8 mouse cellular contexts compared by ENCODE assay signal in the genomic region with DNA sequence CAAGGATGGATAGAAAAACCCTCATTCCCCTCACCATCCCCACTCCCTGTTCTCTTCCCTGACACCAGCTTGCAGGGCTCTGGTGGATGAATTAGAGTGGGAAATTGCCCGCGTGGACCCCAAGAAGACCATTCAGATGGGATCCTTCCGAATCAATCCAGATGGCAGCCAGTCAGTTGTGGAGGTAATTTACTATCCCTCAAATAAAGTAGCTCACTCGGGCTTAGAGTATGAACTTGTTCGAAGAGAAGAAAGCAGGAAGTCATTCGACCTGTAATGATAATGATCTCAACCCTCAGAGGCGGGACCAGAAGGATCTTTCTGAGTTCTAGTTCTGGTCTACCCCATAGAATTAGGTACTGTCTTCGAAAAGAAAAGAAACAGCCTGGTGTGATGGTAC. TPM values are rescaled to one million over a fixed set of nuclear protein-coding genes. Genes with fewer than 3 reads are reported as not detected.
DNase-seq lines count a peak whose midpoint lies in the region; ATAC-seq and TF ChIP-seq lines count a peak whose summit lies in the region.

No protein-coding gene starts in this region.

- peaks cover 68% of the 10 kb centered on the region for H3K36me3 ChIP-seq in kidney, embryonic 15.5 days
- peaks cover 35% of the 10 kb centered on the region for H3K36me3 ChIP-seq in hindbrain, postnatal 0 days (ENCODE audit: insufficient read depth, low read length)
- peaks cover 27% of the 10 kb centered on the region for H3K36me3 ChIP-seq in midbrain, embryonic 16.5 days (ENCODE audit: control insufficient read depth, insufficient read depth, low read length)

- no peaks in the 10 kb centered on the region for H3K27me3 ChIP-seq in kidney, embryonic 15.5 days
- no peaks in the 10 kb centered on the region for H3K27me3 ChIP-seq in hindbrain, postnatal 0 days (ENCODE audit: insufficient read depth, low read length)
- no peaks in the 10 kb centered on the region for H3K27me3 ChIP-seq in midbrain, embryonic 16.5 days (ENCODE audit: control insufficient read depth, insufficient read depth, low read depth, low read length)

- peaks cover 18% of the 10 kb centered on the region for H3K4me1 ChIP-seq in kidney, embryonic 15.5 days
- no peaks in the 10 kb centered on the region; the same call in 1 of the 2 replicates for H3K4me1 ChIP-seq in bone marrow, adult 2 months (ENCODE audit: control insufficient read depth, insufficient read depth, low read length)
- H3K4me1 ChIP-seq in hindbrain, postnatal 0 days (ENCODE audit: insufficient read depth, low read length), result peaks cover 11% of the 10 kb centered on the region; the same call in 1 of the 2 replicates
- H3K4me1 ChIP-seq in midbrain, embryonic 16.5 days (ENCODE audit: control insufficient read depth, insufficient read depth, low read length), result peaks cover 18% of the 10 kb centered on the region

- no peak for DNase-seq in kidney, adult 11 months
- no peak for DNase-seq in hindbrain, postnatal 0 days (ENCODE audit: low spot score)
- no peak for DNase-seq in cerebellum, adult 18-20 months

- peak overlapping the region; percentile 84 for H3K4me2 ChIP-seq in kidney, embryonic 15.5 days
- H3K4me2 ChIP-seq in hindbrain, postnatal 0 days (ENCODE audit: low read depth, low read length), result peak overlapping the region; percentile 82
- peak overlapping the region; percentile 80 for H3K4me2 ChIP-seq in midbrain, embryonic 16.5 days (ENCODE audit: low read length)

- H3K27ac ChIP-seq in kidney, embryonic 15.5 days, result peak overlapping the region; percentile 96
- no peak overlapping the region for H3K27ac ChIP-seq in bone marrow, adult 2 months (ENCODE audit: control insufficient read depth, insufficient read depth, low read depth, low read length, poor library complexity)
- peak overlapping the region; percentile 98 for H3K27ac ChIP-seq in hindbrain, postnatal 0 days
- no peak overlapping the region; the same call in 1 of the 2 replicates for H3K27ac ChIP-seq in midbrain, embryonic 16.5 days (ENCODE audit: low read length)

- no peaks in the 10 kb centered on the region for H3K9me3 ChIP-seq in kidney, embryonic 15.5 days (replicated peaks)
- H3K9me3 ChIP-seq in hindbrain, postnatal 0 days (ENCODE audit: low read length), result no peaks in the 10 kb centered on the region
- H3K9me3 ChIP-seq in midbrain, embryonic 16.5 days (replicated peaks; ENCODE audit: control insufficient read depth, low read length, poor library complexity, severe bottlenecking), result no peaks in the 10 kb centered on the region

- H3K9ac ChIP-seq in kidney, embryonic 15.5 days, result peak overlapping the region; percentile 89
- peak overlapping the region; percentile 87 for H3K9ac ChIP-seq in hindbrain, postnatal 0 days (replicated peaks; ENCODE audit: low read length)
- peak overlapping the region; percentile 88 for H3K9ac ChIP-seq in midbrain, embryonic 16.5 days (ENCODE audit: low read depth, low read length)

- 52% methylated on average over 8 of the region's 8 CpGs for WGBS in kidney, embryonic 15.5 days
- WGBS in bone marrow, adult 2 months, result 39% methylated on average over 8 of the region's 8 CpGs
- 86% methylated on average over 8 of the region's 8 CpGs for WGBS in hindbrain, postnatal 0 days
- 88% methylated on average over 8 of the region's 8 CpGs for WGBS in midbrain, embryonic 16.5 days

- TF ChIP-seq POLR2A in bone marrow, adult 2 months (IDR thresholded peaks at IDR 0.05; ENCODE audit: borderline replicate concordance, control insufficient read depth, low read depth, low read length), result no peak

- peak overlapping the region; percentile 67 for H3K4me3 ChIP-seq in kidney, embryonic 15.5 days (replicated peaks)
- peak overlapping the region; percentile 0 for H3K4me3 ChIP-seq in bone marrow, adult 2 months (replicated peaks; ENCODE audit: control insufficient read depth, low read depth, low read length)
- H3K4me3 ChIP-seq in hindbrain, postnatal 0 days (ENCODE audit: low read length), result peak overlapping the region; percentile 68
- H3K4me3 ChIP-seq in midbrain, embryonic 16.5 days (ENCODE audit: low read depth, low read length), result peak overlapping the region; percentile 72

- no peak for TF ChIP-seq CTCF in bone marrow, adult 2 months (IDR thresholded peaks at IDR 0.05; ENCODE audit: control insufficient read depth, insufficient read depth, low read length)
- no peak for TF ChIP-seq CTCF in hindbrain, postnatal 0 days (IDR thresholded peaks at IDR 0.05; ENCODE audit: low read depth)

- ATAC-seq in kidney, embryonic 15.5 days (replicated peaks; ENCODE audit: low FRiP score), result no peak
- no peak for ATAC-seq in hindbrain, postnatal 0 days
- ATAC-seq in midbrain, embryonic 16.5 days, result no peak
- no peak for ATAC-seq in cerebellum, adult (ENCODE audit: insufficient number of reproducible peaks, low FRiP score, low TSS enrichment)
- no peak for ATAC-seq in megakaryocyte progenitor cell, adult 5-6 weeks (replicated peaks; ENCODE audit: poor library complexity)

RNA-seq across cellular contexts. Expression of a gene that starts 1.3 kb away (rescaled TPM):
- 331 and 361 TPM in 2 replicates for polyA plus RNA-seq in kidney, embryonic 15.5 days (2015; fragmentation: Nextera tagmentation; extraction: Ambion mirVana)
- 31.1 and 52.5 TPM in 2 replicates for polyA plus RNA-seq in bone marrow, adult 2 months (2011; ENCODE audit: insufficient read depth, insufficient read length, low replicate concordance, missing spikeins)
- total RNA-seq in hindbrain, postnatal 0 days (2014; rRNA removed), result 42.9 and 73.3 TPM in 2 replicates
- 186 and 189 TPM in 2 replicates for polyA plus RNA-seq in hindbrain, postnatal 0 days (2015; fragmentation: Nextera tagmentation; extraction: Ambion mirVana)
- polyA plus RNA-seq in midbrain, embryonic 16.5 days (2015; fragmentation: Nextera tagmentation; extraction: Ambion mirVana), result 185 and 191 TPM in 2 replicates
- 151 and 152 TPM in 2 replicates for total RNA-seq in megakaryocyte progenitor cell, adult 5-6 weeks (2015)
- total RNA-seq in megakaryocyte progenitor cell, adult 5-6 weeks (2017), result 132 and 144 TPM in 2 replicates

RNA-seq across cellular contexts. Expression of a gene that starts 14.0 kb away (rescaled TPM):
- 200 and 214 TPM in 2 replicates for polyA plus RNA-seq in kidney, embryonic 15.5 days (2015; fragmentation: Nextera tagmentation; extraction: Ambion mirVana)
- 61.9 and 64.4 TPM in 2 replicates for polyA plus RNA-seq in bone marrow, adult 2 months (2011; ENCODE audit: insufficient read depth, insufficient read length, low replicate concordance, missing spikeins)
- total RNA-seq in hindbrain, postnatal 0 days (2014; rRNA removed), result 274 and 311 TPM in 2 replicates
- 262 and 285 TPM in 2 replicates for polyA plus RNA-seq in hindbrain, postnatal 0 days (2015; fragmentation: Nextera tagmentation; extraction: Ambion mirVana)
- polyA plus RNA-seq in midbrain, embryonic 16.5 days (2015; fragmentation: Nextera tagmentation; extraction: Ambion mirVana), result 247 and 265 TPM in 2 replicates
- 172 and 181 TPM in 2 replicates for total RNA-seq in megakaryocyte progenitor cell, adult 5-6 weeks (2015)
- 106 and 108 TPM in 2 replicates for total RNA-seq in megakaryocyte progenitor cell, adult 5-6 weeks (2017)

RNA-seq across cellular contexts. Expression of a gene that starts 20.4 kb away (rescaled TPM):
- polyA plus RNA-seq in kidney, embryonic 15.5 days (2015; fragmentation: Nextera tagmentation; extraction: Ambion mirVana), result 38.4 and 41.7 TPM in 2 replicates
- 20.1 and 32.1 TPM in 2 replicates for polyA plus RNA-seq in bone marrow, adult 2 months (2011; ENCODE audit: insufficient read depth, insufficient read length, low replicate concordance, missing spikeins)
- total RNA-seq in hindbrain, postnatal 0 days (2014; rRNA removed), result 21.2 and 25.2 TPM in 2 replicates
- polyA plus RNA-seq in hindbrain, postnatal 0 days (2015; fragmentation: Nextera tagmentation; extraction: Ambion mirVana), result 14.3 and 16.4 TPM in 2 replicates
- polyA plus RNA-seq in midbrain, embryonic 16.5 days (2015; fragmentation: Nextera tagmentation; extraction: Ambion mirVana), result 20.8 and 22.3 TPM in 2 replicates
- 16.4 and 17.4 TPM in 2 replicates for total RNA-seq in megakaryocyte progenitor cell, adult 5-6 weeks (2015)
- 12.1 and 12.2 TPM in 2 replicates for total RNA-seq in megakaryocyte progenitor cell, adult 5-6 weeks (2017)

RNA-seq across cellular contexts. Expression of a gene that starts 25.0 kb away (rescaled TPM):
- polyA plus RNA-seq in kidney, embryonic 15.5 days (2015; fragmentation: Nextera tagmentation; extraction: Ambion mirVana), result 0.21 and 0.40 TPM in 2 replicates
- polyA plus RNA-seq in bone marrow, adult 2 months (2011; ENCODE audit: insufficient read depth, insufficient read length, low replicate concordance, missing spikeins), result 1.5 and 2.1 TPM in 2 replicates
- 0.50 TPM in 1 of 2 replicates, not detected in the other for total RNA-seq in hindbrain, postnatal 0 days (2014; rRNA removed)
- 0.35 and 0.73 TPM in 2 replicates for polyA plus RNA-seq in hindbrain, postnatal 0 days (2015; fragmentation: Nextera tagmentation; extraction: Ambion mirVana)
- 0.14 and 0.15 TPM in 2 replicates for polyA plus RNA-seq in midbrain, embryonic 16.5 days (2015; fragmentation: Nextera tagmentation; extraction: Ambion mirVana)
- 0.22 and 0.27 TPM in 2 replicates for total RNA-seq in megakaryocyte progenitor cell, adult 5-6 weeks (2015)
- total RNA-seq in megakaryocyte progenitor cell, adult 5-6 weeks (2017), result 0.25 TPM in 1 of 2 replicates, not detected in the other

RNA-seq across cellular contexts. Expression of a gene that starts 45.3 kb away (rescaled TPM):
- 13.7 TPM in 2 replicates for polyA plus RNA-seq in kidney, embryonic 15.5 days (2015; fragmentation: Nextera tagmentation; extraction: Ambion mirVana)
- polyA plus RNA-seq in bone marrow, adult 2 months (2011; ENCODE audit: insufficient read depth, insufficient read length, low replicate concordance, missing spikeins), result 10.7 and 22.9 TPM in 2 replicates
- 26.9 and 42.1 TPM in 2 replicates for total RNA-seq in hindbrain, postnatal 0 days (2014; rRNA removed)
- polyA plus RNA-seq in hindbrain, postnatal 0 days (2015; fragmentation: Nextera tagmentation; extraction: Ambion mirVana), result 50.8 and 52.1 TPM in 2 replicates
- 36.8 and 40.3 TPM in 2 replicates for polyA plus RNA-seq in midbrain, embryonic 16.5 days (2015; fragmentation: Nextera tagmentation; extraction: Ambion mirVana)
- total RNA-seq in megakaryocyte progenitor cell, adult 5-6 weeks (2015), result 13.8 and 17.6 TPM in 2 replicates
- total RNA-seq in megakaryocyte progenitor cell, adult 5-6 weeks (2017), result 8.8 and 9.4 TPM in 2 replicates

Comparison
In these comparisons a context has a peak if more than half of its experiments do, and no peak if none do; other contexts are left out.
1. H3K27ac ChIP-seq: peak in kidney, embryonic 15.5 days (single experiment) and hindbrain, postnatal 0 days (single experiment); none in bone marrow, adult 2 months (single experiment) and midbrain, embryonic 16.5 days (single experiment).
2. H3K4me3 ChIP-seq: peak in every context shown above with its lines; median percentile 72 in midbrain, embryonic 16.5 days; 68 in hindbrain, postnatal 0 days; 67 in kidney, embryonic 15.5 days; 0 in bone marrow, adult 2 months.
3. Peak in every context shown above with its lines, with median percentiles within 50 percentile points of each other: H3K4me2 ChIP-seq and H3K9ac ChIP-seq.